Mouse (Mus musculus): Measurements from ENCODE around the gene Ssh1.
A peak's percentile ranks its signal among the peaks of the same experiment; 100 is the strongest.

The Ssh1 gene

GRCm38 (mm10) chr5:113993487-113994465 lies at the start of gene Ssh1:
Gene Ssh1 (minus strand): TSS chr5:113993894.
- DNase-seq (ENCODE audit: low spot score in 2 of 2): peak; percentile 84 to 87

- DNase-seq (ENCODE audit: low spot score in 2 of 2): peak in 1 of 2 experiments; percentile 16
Measured at GRCm38 (mm10) chr5:114041327-114041930, 47.7 kb upstream of the Ssh1 start.

- DNase-seq (ENCODE audit: low spot score in 2 of 2): no peak
Measured at GRCm38 (mm10) chr5:114040911-114041310, 47.2 kb upstream of the Ssh1 start.

- no peak for DNase-seq (ENCODE audit: low spot score in 2 of 2)
Measured at GRCm38 (mm10) chr5:114040508-114040907, 46.8 kb upstream of the Ssh1 start.

- no peak for DNase-seq (ENCODE audit: low spot score in 2 of 2)
Measured at GRCm38 (mm10) chr5:114035111-114035510, 41.4 kb upstream of the Ssh1 start.

- DNase-seq (ENCODE audit: low spot score in 2 of 2): no peak
Measured at GRCm38 (mm10) chr5:114034393-114034792, 40.7 kb upstream of the Ssh1 start.

GRCm38 (mm10) chr5:114032161-114032763 lies 38.6 kb upstream of the Ssh1 start:
- no peak for DNase-seq (ENCODE audit: low spot score in 2 of 2)

GRCm38 (mm10) chr5:114030652-114031051 lies 37.0 kb upstream of the Ssh1 start:
- DNase-seq (ENCODE audit: low spot score in 2 of 2): no peak

- DNase-seq (ENCODE audit: low spot score in 2 of 2): no peak
Measured at GRCm38 (mm10) chr5:114028111-114028510, 34.4 kb upstream of the Ssh1 start.

- no peak for DNase-seq (ENCODE audit: low spot score in 2 of 2)
Measured at GRCm38 (mm10) chr5:114027217-114027944, 33.7 kb upstream of the Ssh1 start.

GRCm38 (mm10) chr5:114024885-114025284 lies 31.2 kb upstream of the Ssh1 start:
- DNase-seq (ENCODE audit: low spot score in 2 of 2): no peak

GRCm38 (mm10) chr5:114024390-114024789 lies 30.7 kb upstream of the Ssh1 start:
- DNase-seq (ENCODE audit: low spot score in 2 of 2): no peak

GRCm38 (mm10) chr5:114015121-114015520 lies 21.4 kb upstream of the Ssh1 start:
- no peak for DNase-seq (ENCODE audit: low spot score in 2 of 2)

- DNase-seq (ENCODE audit: low spot score in 2 of 2): no peak
Measured at GRCm38 (mm10) chr5:114009049-114009448, 15.4 kb upstream of the Ssh1 start.

- no peak for DNase-seq (ENCODE audit: low spot score in 2 of 2)
Measured at GRCm38 (mm10) chr5:114007753-114008453, 14.2 kb upstream of the Ssh1 start.

- no peak for DNase-seq (ENCODE audit: low spot score in 2 of 2)
Measured at GRCm38 (mm10) chr5:114006974-114007373, 13.3 kb upstream of the Ssh1 start.

- DNase-seq (ENCODE audit: low spot score in 2 of 2): no peak
Measured at GRCm38 (mm10) chr5:114005100-114005499, 11.4 kb upstream of the Ssh1 start.

- DNase-seq (ENCODE audit: low spot score in 2 of 2): no peak
Measured at GRCm38 (mm10) chr5:114004573-114004972, 10.9 kb upstream of the Ssh1 start.

GRCm38 (mm10) chr5:114003542-114003941 lies 9.8 kb upstream of the Ssh1 start, which contains the start of gene Dao:
Gene Dao (plus strand): TSS chr5:114003703.
- DNase-seq (ENCODE audit: low spot score in 2 of 2): no peak

GRCm38 (mm10) chr5:113999382-113999781 lies 5.7 kb upstream of the Ssh1 start:
- DNase-seq (ENCODE audit: low spot score in 2 of 2): no peak

GRCm38 (mm10) chr5:113996458-113996857 lies 2.8 kb upstream of the Ssh1 start:
- no peak for DNase-seq (ENCODE audit: low spot score in 2 of 2)

All from urinary bladder, adult 18-20 months (tissue).